Mouse (Mus musculus) fibroblast of lung, adult 2 months (primary cell): ENCODE data around the gene Tpk1.

Experiments
- DNase-seq: peaks from one replicate; pipeline ENCODE4 v3.0.0-alpha.2; 2011; ENCODE audit warnings: low read depth

Tpk1 gene

DNA sequence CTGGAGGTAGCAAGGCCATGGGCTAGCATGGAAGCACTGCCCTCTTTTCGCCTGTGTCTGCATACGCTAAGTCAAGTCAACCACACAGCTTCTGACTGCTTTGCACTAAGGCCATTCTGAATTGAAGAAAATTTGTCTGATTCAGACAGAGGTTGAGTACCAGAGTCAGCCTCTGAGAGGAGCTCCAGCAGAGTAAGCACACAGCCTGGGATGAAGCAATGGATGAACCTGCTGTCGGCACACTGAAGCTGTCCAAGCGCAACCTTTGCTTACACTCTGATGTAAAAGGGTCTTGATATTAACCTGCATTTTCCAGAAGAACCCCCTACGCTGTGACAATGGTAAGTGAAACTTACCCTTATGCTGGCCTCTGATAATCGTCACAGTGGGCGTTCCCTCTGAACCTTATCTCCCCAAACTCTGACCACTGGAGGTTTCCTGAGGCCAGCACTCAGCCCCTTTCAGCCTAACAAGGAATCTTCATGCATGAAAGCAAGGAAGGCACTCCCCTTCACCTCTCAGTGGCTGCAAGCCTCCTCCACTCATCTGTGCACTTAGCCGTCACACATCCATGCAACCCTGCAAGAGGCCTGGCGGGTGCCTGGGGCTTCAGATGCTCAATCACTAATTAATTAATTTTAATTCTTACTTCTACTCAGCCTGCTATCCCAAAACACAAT, 311.4 kb downstream of the Tpk1 start:
- DNase-seq: no peak

DNA sequence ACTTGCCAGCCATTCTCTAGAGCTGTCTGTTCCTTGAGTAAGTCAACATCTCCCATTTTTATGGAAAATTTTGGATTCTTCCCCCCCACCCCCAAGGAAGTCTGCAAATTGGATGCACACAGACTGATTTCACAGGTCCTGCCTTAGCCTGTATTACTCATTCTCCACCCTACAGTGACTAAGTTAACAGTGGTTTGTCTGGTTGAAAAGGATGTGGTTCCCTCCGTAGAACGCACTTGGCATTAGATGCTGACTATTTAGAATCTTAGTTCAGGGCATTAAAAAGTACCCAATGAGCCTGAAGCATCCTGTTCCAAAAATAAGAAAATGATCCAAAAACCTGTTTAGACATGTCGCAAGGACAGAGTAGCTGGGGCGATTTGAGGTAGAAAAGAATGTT, 312.6 kb downstream of the Tpk1 start:
- peak; percentile 31 for DNase-seq

DNA sequence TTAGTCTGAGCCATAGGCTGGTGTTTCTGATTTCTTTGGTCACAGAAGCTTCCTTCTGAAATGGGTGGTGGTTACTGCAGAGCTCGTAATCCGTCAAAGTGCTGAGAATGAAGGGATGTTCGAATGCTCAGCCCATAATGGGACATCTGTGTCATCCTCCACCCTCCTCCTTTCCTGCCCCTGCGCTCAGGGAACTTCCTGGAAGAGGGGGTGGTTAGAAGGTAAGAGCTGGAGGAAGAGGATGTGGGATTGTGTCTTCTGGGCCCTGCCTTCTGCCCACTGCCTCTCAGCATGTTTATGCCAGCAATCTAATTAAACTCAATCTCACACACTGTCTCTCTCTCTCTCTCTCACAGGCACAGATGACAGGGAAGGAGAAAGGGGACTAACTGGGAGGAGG, 317.0 kb downstream of the Tpk1 start:
- no peak for DNase-seq

DNA sequence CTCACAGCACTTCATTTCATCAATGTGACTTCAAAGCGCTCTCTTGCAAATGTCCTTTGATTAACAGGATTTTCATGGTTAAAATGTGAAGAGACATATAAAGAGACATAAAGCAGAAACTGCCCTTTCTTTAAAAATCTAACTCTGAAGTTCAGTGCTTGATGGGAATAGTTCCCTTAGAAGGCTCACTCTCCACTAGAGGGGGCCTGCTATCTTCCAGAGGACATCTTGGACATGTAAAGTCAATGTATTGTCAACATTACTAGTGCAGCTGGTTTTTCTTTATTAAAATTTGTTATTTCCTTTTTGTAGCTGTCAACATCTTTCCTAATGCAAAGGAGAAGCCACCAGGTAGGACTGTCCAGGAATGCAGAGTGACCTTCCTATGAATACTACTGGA, 318.4 kb downstream of the Tpk1 start:
- DNase-seq: no peak

DNA sequence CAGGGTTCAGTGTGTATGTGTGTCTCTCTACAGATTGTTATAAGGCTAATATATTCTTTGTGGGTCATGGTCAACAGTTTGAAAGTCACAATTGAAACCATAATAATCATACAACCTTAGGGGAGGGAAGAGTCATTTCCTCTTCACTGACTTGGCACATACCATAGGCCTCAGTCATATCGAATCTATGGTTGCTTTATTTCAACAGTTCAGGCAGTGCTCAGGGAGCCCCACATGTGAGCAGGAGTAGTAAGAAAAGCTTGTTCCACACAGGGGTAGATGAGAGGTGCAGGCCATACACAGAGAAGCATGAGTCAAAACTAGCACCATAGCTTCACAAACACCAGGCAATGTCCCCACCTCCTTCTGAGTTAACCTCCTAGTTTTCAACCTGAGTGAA, 323.1 kb downstream of the Tpk1 start:
- DNase-seq: no peak

DNA sequence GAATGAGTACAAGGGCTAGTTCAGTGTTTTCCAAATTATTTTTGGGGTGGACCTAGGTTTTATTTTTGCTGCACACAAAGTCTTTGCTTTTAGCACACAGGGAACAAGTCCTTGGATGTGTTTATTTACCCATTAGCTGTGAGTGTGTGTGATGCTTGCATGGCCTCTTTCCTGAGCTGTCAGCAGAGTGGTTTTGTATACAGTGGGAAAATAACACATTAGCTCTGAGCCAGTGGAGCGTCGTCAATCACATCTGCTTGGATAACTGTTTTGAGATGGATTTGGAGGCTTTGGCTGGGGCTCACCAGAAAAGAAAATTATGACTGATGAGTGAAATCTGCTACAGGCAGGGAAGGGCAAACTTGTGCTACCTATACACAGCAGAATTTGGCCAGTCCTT, 323.7 kb downstream of the Tpk1 start:
- DNase-seq: no peak

DNA sequence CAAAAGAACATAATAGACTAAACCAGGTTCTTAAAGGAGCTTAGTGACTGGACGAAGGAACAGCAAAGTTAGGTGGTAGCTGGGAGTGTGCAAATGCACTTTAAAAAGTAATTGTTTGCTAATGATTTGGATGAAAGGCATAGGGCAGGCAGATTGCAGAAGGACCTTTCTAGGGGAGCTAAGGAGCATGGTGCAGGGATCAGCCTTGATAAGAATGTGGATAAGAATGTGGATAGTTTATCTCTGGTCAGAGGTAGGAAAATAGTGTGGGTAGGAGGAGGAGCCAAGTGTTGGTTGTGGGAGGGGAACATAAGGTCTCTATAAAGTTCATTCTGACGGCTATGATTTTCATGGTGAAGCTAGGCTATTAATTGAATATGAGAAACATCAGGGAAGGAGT, 327.3 kb downstream of the Tpk1 start:
- DNase-seq: no peak

DNA sequence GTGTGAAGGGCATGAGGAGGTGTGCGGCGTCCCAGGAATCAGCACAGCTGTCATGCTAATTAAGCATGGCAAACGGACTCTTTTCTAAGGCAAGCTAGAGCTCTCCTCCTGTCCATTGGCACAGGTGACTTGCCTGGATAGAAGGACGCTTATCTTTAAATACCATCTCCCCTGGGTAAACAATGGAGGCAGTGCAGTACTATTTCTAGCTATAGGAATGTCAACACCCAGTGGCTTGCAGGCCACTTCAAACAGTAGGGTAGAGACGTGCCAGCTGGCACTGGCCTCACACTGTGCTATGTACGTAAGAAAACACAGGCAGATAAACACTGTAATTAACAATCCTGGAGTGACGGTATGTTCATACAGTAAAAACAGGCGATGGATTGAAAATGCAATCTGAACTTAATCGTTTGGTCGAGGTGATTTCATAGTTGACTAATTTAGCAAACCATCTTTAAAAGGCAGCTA, 328.6 kb downstream of the Tpk1 start:
- no peak for DNase-seq

DNA sequence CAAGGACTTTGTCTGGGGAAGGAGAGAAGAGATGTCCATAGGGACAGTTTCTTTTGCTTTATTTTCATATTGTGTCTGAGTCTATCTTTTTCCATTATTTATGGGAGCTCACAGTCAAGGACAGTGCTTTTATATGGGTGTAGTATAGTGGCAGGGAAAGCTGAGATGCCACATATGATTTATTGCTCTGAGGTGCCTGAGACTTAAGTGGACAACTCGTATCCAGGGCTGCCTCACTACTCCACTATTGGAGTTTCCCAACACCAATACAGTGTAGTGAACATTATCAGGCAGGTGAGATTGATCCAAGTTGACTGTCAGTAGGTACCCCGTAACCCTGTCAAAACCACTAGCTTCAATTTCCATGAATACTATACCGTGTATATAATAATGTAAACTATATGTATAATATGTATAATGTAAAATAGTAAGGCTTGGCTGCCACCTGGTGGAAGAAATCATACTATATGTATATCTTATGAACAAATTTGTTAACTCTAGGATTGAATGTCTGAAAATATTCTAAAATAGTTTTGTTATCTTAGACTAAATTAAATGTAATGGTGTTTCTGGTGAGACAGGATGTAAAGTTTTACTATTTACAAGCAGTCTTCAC, 330.4 kb downstream of the Tpk1 start:
- DNase-seq: no peak

DNA sequence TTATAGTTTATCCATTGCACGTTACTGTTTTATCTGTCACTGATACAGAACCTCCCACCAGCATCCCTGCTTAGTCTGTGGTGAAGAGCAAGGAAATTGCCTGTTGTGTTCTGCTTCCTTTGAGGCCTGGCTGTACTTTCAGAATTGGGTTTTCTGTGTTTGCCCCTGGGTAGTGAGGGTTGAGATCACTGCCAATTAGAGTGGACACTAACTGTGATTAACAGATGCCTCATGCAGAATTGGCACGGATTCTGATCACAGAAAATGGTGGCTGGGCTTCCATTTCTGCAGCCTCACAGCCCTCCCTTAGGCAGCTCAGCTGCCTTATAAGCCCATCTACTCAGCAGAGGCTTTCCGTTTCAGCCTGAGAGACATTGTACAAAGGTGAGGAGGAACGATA, 332.6 kb downstream of the Tpk1 start:
- no peak for DNase-seq

DNA sequence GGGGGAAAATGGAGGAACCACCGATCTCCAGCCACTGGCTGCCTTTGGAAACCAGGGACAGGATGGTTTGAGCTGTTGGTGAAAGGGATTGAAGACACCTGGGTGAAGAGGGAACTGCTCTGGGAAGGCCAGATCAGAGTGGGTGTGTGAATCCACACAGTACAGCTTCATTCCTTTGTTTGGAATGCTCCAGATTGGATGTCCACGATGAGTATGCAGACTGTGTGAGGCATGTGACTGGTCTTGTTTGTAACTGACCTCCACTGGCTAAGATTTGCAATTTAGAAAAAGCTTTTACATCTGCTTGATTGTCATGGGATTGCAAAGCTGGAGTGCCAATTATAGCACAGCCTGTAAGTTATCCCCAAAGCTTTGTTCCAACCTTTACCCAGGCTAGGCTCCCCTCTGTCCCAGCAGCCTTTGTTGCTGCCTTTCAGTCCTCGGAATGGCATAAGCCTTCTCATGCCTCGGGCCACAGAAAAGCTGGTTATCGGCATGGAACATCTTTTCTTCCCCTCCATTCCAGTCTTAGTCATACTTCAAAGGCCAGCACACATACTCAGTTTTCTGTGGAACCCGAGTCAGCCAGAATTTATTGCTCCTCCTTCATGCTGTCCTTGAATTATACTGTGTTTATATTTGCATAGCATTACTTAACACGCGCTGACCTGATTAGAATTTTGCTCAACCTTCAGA, 353.0 kb downstream of the Tpk1 start:
- no peak for DNase-seq

DNA sequence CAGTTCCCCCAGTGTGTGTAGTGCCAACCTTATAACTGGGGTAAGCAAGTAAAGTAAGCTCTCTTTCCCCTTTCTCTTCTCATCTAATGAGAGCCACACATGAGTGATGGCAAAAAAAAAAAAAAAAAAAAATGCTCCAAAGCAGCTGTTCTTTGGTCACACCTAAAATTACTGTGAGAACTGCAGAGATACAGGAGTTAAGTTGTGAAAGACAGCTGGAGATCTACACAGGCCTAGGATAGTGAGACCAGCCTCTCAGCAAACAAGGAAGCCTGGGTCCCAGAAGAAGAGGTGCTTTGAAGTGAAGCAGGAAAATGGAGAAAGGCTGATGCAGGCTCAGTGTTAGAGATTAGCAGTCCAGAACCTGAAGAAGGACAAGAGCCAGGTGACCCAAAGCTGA, 353.5 kb downstream of the Tpk1 start:
- DNase-seq: no peak

DNA sequence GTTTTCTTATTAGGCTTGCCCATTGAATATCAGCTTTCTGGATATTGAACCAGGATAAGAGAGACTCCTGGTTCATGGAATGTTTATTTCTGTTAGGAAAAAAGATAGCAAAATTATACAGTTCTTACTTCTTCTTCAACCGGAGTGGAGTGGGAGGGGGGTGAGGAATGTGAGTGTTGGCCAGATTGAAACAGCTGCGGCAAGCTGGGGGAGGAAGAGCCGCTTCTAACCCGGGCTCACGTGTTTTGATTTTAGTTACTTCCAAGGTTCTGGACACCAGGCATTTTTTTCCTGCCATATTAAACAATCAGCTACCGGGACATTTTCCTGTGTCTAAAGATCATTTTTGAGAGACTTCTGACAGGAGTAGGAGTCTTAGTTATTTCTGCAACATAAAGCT, 356.0 kb downstream of the Tpk1 start:
- DNase-seq: no peak

DNA sequence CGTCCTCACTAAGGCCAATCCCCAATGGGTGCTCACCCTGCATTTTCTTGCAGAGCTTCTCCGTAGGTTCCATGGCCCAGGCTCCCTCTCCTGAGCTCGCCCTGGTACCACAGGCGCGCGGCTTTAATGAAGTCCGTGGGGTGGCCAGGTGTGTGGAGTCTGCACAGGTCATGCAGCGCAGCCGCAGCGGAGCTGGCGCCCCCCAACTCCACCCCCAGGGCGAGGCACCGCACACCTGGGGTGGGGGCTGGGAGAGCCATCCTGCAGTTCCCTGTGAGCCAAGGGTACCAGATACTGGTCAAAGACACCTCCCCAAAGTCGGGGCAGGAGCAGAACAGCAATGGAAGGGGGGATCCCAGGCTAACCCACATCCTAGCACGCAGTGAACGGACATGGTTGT, 356.6 kb downstream of the Tpk1 start, which contains the start of gene Nobox:
Gene Nobox (minus strand): TSS at position 101 of the 400 bp plus-strand sequence.
- no peak for DNase-seq

DNA sequence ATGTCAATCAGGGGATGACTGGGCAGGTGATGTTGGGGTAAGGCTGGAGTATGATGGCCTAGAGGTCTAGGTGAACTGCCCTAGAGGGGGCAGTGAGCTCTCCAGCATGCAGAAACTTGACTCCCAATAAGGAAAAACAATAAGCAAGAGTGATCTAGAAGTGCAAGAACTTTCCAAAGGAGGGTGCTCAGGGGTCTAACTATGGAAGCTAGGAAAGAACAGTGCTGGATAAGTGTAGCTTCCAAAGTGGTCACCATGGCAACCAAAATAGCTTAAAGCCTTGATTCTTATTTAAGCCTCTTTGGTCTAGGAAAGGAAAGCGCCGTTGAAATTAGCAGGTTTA, 368.6 kb downstream of the Tpk1 start:
- DNase-seq: no peak

DNA sequence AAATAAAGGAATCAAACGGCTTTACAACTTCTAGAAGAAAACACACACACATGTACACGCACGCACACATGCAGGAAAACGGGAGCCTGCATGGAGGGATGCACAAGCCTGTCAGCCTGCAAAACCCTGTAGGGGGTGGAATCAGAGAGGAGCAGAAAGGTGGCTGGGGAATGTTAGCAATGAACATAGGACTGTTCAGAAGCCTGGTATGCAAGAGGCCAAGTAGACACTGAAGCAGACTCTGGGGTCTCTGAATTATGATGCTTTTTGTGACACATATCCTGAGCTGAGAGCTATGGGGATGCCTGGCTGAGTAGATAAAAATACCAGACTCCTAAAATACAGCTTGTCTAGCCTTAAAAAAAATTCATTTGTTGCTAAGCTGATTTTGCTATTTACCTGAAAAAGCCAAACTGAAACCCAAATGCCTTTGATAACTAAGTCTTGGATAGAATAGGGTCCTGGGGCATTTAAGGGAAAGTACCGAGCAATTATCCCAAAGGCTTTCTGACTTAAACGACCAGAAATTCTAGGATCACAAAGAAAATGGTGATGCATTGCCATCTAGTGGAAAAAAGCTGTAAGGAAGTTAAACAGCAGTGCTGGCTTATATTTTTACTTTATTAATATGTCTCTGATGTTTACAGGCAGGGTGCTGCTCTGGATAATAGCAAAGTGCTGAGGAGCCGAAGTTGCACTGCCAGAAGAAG, 369.1 kb downstream of the Tpk1 start:
- peak; percentile 36 for DNase-seq

DNA sequence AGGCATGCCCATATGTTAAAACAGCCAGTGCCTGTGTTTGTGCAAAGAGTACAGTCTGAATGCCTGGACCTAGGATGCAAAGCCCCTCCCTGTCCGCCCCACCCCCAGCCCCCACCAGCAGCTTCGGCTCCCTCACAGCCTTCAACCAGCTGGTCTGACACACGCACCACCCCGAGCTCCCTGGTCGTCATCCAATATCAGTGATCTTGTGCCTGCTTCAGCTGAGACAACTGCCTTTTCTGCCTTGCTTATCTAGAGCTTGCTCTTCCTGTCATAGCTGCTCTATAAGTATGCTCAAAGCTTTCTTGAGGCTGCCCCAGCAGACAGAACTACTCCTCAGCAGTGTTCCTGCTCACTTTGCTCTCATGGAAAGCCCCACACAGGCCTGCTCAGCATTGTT, 370.2 kb downstream of the Tpk1 start:
- DNase-seq: no peak
